In genomic region chr10:57741351-57741750, GRCm38 (mm10) we compare ENCODE assay signal across 30 mouse cellular contexts. TPM values are rescaled to one million over a fixed set of nuclear protein-coding genes. Genes with fewer than 3 reads are reported as not detected.
DNase-seq lines count a peak whose midpoint lies in the region; ATAC-seq and TF ChIP-seq lines count a peak whose summit lies in the region.
"Had no signal": no experiment of that assay in that cellular context is flagged by ENCODE, and none has a peak within 500 bp of the region (broad histone marks: within the 10 kb centered on the region; RNA-seq: fewer than 3 reads in every experiment).

No protein-coding gene starts in this region.

- no peaks in the 10 kb centered on the region for H3K36me3 ChIP-seq in kidney, embryonic 15.5 days
- no peaks in the 10 kb centered on the region for H3K36me3 ChIP-seq in forebrain, embryonic 10.5 days (replicated peaks)
- H3K36me3 ChIP-seq: embryonic facial prominence, embryonic 12.5 days; embryonic facial prominence, embryonic 15.5 days; heart, embryonic 12.5 days; heart, embryonic 15.5 days; hindbrain, embryonic 10.5 days; hindbrain, embryonic 13.5 days had no signal

- TF ChIP-seq POLR2A in brain, embryonic 14.5 days (IDR thresholded peaks at IDR 0.05; ENCODE audit: borderline replicate concordance, extremely low read depth, insufficient read depth, insufficient read length, poor library complexity, severe bottlenecking): no peak

- H3K4me2 ChIP-seq in kidney, embryonic 15.5 days: no peak overlapping the region
- H3K4me2 ChIP-seq: embryonic facial prominence, embryonic 12.5 days; embryonic facial prominence, embryonic 15.5 days; forebrain, embryonic 13.5 days; heart, embryonic 12.5 days; heart, embryonic 15.5 days; hindbrain, embryonic 13.5 days had no signal

- no peaks in the 10 kb centered on the region for H3K9me3 ChIP-seq in kidney, embryonic 15.5 days (replicated peaks)
- H3K9me3 ChIP-seq in forebrain, embryonic 10.5 days: no peaks in the 10 kb centered on the region
- H3K9me3 ChIP-seq: embryonic facial prominence, embryonic 12.5 days; embryonic facial prominence, embryonic 15.5 days; forebrain, embryonic 13.5 days; heart, embryonic 12.5 days; heart, embryonic 15.5 days; hindbrain, embryonic 10.5 days; hindbrain, embryonic 13.5 days had no signal

- no peaks in the 10 kb centered on the region; the same call in 1 of the 2 replicates for H3K27me3 ChIP-seq in kidney, embryonic 15.5 days
- H3K27me3 ChIP-seq in forebrain, embryonic 10.5 days (ENCODE audit: poor library complexity, severe bottlenecking): no peaks in the 10 kb centered on the region
- H3K27me3 ChIP-seq: embryonic facial prominence, embryonic 12.5 days; embryonic facial prominence, embryonic 15.5 days; forebrain, embryonic 13.5 days; heart, embryonic 12.5 days; heart, embryonic 15.5 days; hindbrain, embryonic 13.5 days had no signal

- peak; percentile 70 for ATAC-seq in kidney, embryonic 15.5 days (replicated peaks; ENCODE audit: low FRiP score)
- no peak for ATAC-seq in erythroblast, adult 5-6 weeks (replicated peaks; ENCODE audit: low FRiP score, poor library complexity, severe bottlenecking)
- ATAC-seq: activated CD4-positive, CD25-positive, alpha-beta regulatory T cell, adult 4 months; forebrain, embryonic 13.5 days; forebrain, embryonic 16.5 days; hindbrain, embryonic 16.5 days had no signal

- H3K4me1 ChIP-seq in kidney, embryonic 15.5 days: no peaks in the 10 kb centered on the region
- peaks cover 22% of the 10 kb centered on the region for H3K4me1 ChIP-seq in forebrain, embryonic 10.5 days
- H3K4me1 ChIP-seq: embryonic facial prominence, embryonic 12.5 days; embryonic facial prominence, embryonic 15.5 days; heart, embryonic 12.5 days; hindbrain, embryonic 13.5 days had no signal

- H3K27ac ChIP-seq in kidney, embryonic 15.5 days: no peak overlapping the region; the same call in 1 of the 2 replicates
- no peak overlapping the region; the same call in 1 of the 2 replicates for H3K27ac ChIP-seq in forebrain, embryonic 10.5 days
- H3K27ac ChIP-seq: embryonic facial prominence, embryonic 12.5 days; embryonic facial prominence, embryonic 15.5 days; forebrain, embryonic 13.5 days; heart, embryonic 15.5 days; hindbrain, embryonic 10.5 days; hindbrain, embryonic 13.5 days had no signal

- DNase-seq in kidney, adult 11 months: peak; percentile 30
- DNase-seq in kidney, postnatal 10 days: no peak
- DNase-seq in brain, embryonic 14.5 days (ENCODE audit: low read depth): peak; percentile 16
- peak; percentile 31 to 52 for DNase-seq in kidney, postnatal 25 days
- no peak for DNase-seq in heart, adult 11 months
- no peak for DNase-seq in forebrain, embryonic 10.5 days (ENCODE audit: extremely low spot score, low spot score)
- DNase-seq: adrenal gland, adult 8-10 months; adrenal gland, postnatal 25 days; cerebellum, adult 18-20 months; cerebellum, adult 9-11 months; cerebellum, postnatal 25 days; gastrocnemius, postnatal 10 days; heart, adult 18-20 months; heart, postnatal 10 days; heart, postnatal 36 days had no signal

- no peak overlapping the region for H3K4me3 ChIP-seq in kidney, embryonic 15.5 days (replicated peaks)
- H3K4me3 ChIP-seq in forebrain, embryonic 10.5 days: no peak overlapping the region
- H3K4me3 ChIP-seq: embryonic facial prominence, embryonic 12.5 days; embryonic facial prominence, embryonic 15.5 days; erythroblast, embryonic 14.5 days; forebrain, embryonic 13.5 days; heart, embryonic 12.5 days; heart, embryonic 15.5 days; hindbrain, embryonic 10.5 days; hindbrain, embryonic 13.5 days had no signal

- no peak overlapping the region for H3K9ac ChIP-seq in kidney, embryonic 15.5 days
- H3K9ac ChIP-seq: embryonic facial prominence, embryonic 12.5 days; embryonic facial prominence, embryonic 15.5 days; forebrain, embryonic 13.5 days; heart, embryonic 12.5 days; heart, embryonic 15.5 days; hindbrain, embryonic 13.5 days had no signal

- WGBS in kidney, embryonic 15.5 days: 45% methylated on average over 2 of the region's 2 CpGs
- WGBS in forebrain, embryonic 10.5 days: 59% methylated on average over 2 of the region's 2 CpGs

- no peak for TF ChIP-seq CTCF in brain, embryonic 14.5 days (IDR thresholded peaks at IDR 0.05; ENCODE audit: borderline replicate concordance, extremely low read depth, insufficient read depth, insufficient read length)

RNA-seq across cellular contexts. Expression of gene Fabp7, which starts 43.3 kb away (rescaled TPM):
- 924 and 1,133 TPM in 2 replicates for polyA plus RNA-seq in brain, embryonic 14.5 days (2012; rRNA removed)
- 7.8 and 14.3 TPM in 2 replicates for polyA plus RNA-seq in kidney, embryonic 15.5 days (2015; fragmentation: Nextera tagmentation; extraction: Ambion mirVana)
- not detected in 2 replicates for total RNA-seq in erythroblast, adult 5-6 weeks (2015; ENCODE audit: low replicate concordance)
- total RNA-seq in erythroblast, adult 5-6 weeks (2017; ENCODE audit: low replicate concordance): not detected in 2 replicates
- 140 and 229 TPM in 2 replicates for polyA plus RNA-seq in forebrain, embryonic 10.5 days (2016; fragmentation: Nextera tagmentation; extraction: Ambion mirVana)
- total RNA-seq: common myeloid progenitor, adult 5-6 weeks; gastrocnemius, adult 18-20 months had no signal
- polyA plus RNA-seq: activated CD4-positive, CD25-positive, alpha-beta regulatory T cell, adult 4 months; erythroblast, embryonic 14.5 days had no signal

RNA-seq across cellular contexts. Expression of gene Smpdl3a, which starts 52.8 kb away (rescaled TPM):
- polyA plus RNA-seq in brain, embryonic 14.5 days (2012; rRNA removed): 15.9 and 18.3 TPM in 2 replicates
- 24.3 and 25.4 TPM in 2 replicates for polyA plus RNA-seq in kidney, embryonic 15.5 days (2015; fragmentation: Nextera tagmentation; extraction: Ambion mirVana)
- total RNA-seq in erythroblast, adult 5-6 weeks (2015; ENCODE audit: low replicate concordance): 85.5 and 97.2 TPM in 2 replicates
- total RNA-seq in erythroblast, adult 5-6 weeks (2017; ENCODE audit: low replicate concordance): 38.9 and 45.8 TPM in 2 replicates
- 5.1 and 5.9 TPM in 2 replicates for polyA plus RNA-seq in forebrain, embryonic 10.5 days (2016; fragmentation: Nextera tagmentation; extraction: Ambion mirVana)

Comparison
In these comparisons a context has a peak if more than half of its experiments do, and no peak if none do; other contexts are left out.
1. DNase-seq: peak in kidney, adult 11 months (single experiment), brain, embryonic 14.5 days (single experiment) and kidney, postnatal 25 days (2 of 2); none in kidney, postnatal 10 days (single experiment), heart, adult 11 months (single experiment) and forebrain, embryonic 10.5 days (single experiment).